Mouse (Mus musculus): ENCODE data around the gene 2700081O15Rik. TPM values are rescaled to one million over a fixed set of nuclear protein-coding genes. Genes with fewer than 3 reads are reported as not detected.

The 2700081O15Rik gene
- total and polyA plus RNA-seq, 3 experiments = 14.1 to 18.0 TPM; not detected in 1

- Histone ChIP-seq H3K27ac (ENCODE audit: control insufficient read depth, low read depth, low read length) (no peak overlapping the region), H3K9ac (ENCODE audit: control insufficient read depth, low read depth, low read length, poor library complexity, severe bottlenecking) (no peak overlapping the region), H3K36me3 (ENCODE audit: control insufficient read depth in 1 of 2, insufficient read depth in 2 of 2, low read length in 2 of 2) (peaks cover 5 to 18% of the 10 kb centered on the region in 2 experiments), H3K27me3 (ENCODE audit: control insufficient read depth in 1 of 2, insufficient read depth in 2 of 2, low read length in 2 of 2) (no peaks in the 10 kb centered on the region), H3K4me1 (ENCODE audit: control insufficient read depth in 1 of 2, insufficient read depth in 2 of 2, low read length in 2 of 2) (peaks cover 4 to 20% of the 10 kb centered on the region in 2 experiments), H3K4me3 (ENCODE audit: control insufficient read depth in 1 of 2, insufficient read depth in 1 of 2, low read depth in 2 of 2, low read length in 2 of 2) (no peak overlapping the region), H3K79me2 (ENCODE audit: control insufficient read depth, insufficient read depth, low read length, poor library complexity) (peaks cover 11% of the 10 kb centered on the region), H3K9me3 (replicated peaks; ENCODE audit: insufficient read depth, low read length) (no peaks in the 10 kb centered on the region)
- no peak for DNase-seq (ENCODE audit: low read depth, low spot score)
- TF ChIP-seq CHD2 (IDR thresholded peaks at IDR 0.05; ENCODE audit: low read length) (no peak), ELF1 (IDR thresholded peaks at IDR 0.05; ENCODE audit: low read depth, low read length) (no peak), MAFK (IDR thresholded peaks at IDR 0.05; ENCODE audit: borderline replicate concordance, low read depth, low read length) (no peak), USF2 (IDR thresholded peaks at IDR 0.05; ENCODE audit: borderline replicate concordance in 1 of 2, insufficient read depth in 1 of 2, low read depth in 1 of 2, low read length in 2 of 2) (no peak), CTCF (IDR thresholded peaks at IDR 0.05 in 2 of 3, conservative IDR thresholded peaks at IDR 0.05 in 1 of 3; ENCODE audit: control insufficient read depth in 1 of 3, insufficient read depth in 1 of 3, low read depth in 2 of 3, low read length in 3 of 3, poor library complexity in 1 of 3, severe bottlenecking in 1 of 3) (no peak), POLR2A (IDR thresholded peaks at IDR 0.05; ENCODE audit: control insufficient read depth in 1 of 2, insufficient read depth in 1 of 2, low read depth in 1 of 2, low read length in 2 of 2, poor library complexity in 1 of 2) (no peak), TBP (IDR thresholded peaks at IDR 0.05; ENCODE audit: low read depth, low read length) (no peak), JUND (IDR thresholded peaks at IDR 0.05; ENCODE audit: low read depth, low read length) (no peak), POLR2AphosphoS2 (IDR thresholded peaks at IDR 0.05; ENCODE audit: low read length) (no peak), ZC3H11A (IDR thresholded peaks at IDR 0.05; ENCODE audit: low read depth, low read length) (no peak), USF1 (IDR thresholded peaks at IDR 0.05; ENCODE audit: low read depth, low read length) (no peak)
Measured at GRCm38 (mm10) chr19:7423656-7424030, 6.2 kb downstream of the 2700081O15Rik start.

- TF ChIP-seq MAFK (IDR thresholded peaks at IDR 0.05; ENCODE audit: borderline replicate concordance, low read depth, low read length) (no peak), USF2 (IDR thresholded peaks at IDR 0.05; ENCODE audit: borderline replicate concordance in 1 of 2, insufficient read depth in 1 of 2, low read depth in 1 of 2, low read length in 2 of 2) (no peak), TAL1 (IDR thresholded peaks at IDR 0.05; ENCODE audit: low read length) (no peak), RAD21 (IDR thresholded peaks at IDR 0.05; ENCODE audit: low read depth, low read length) (no peak), USF1 (IDR thresholded peaks at IDR 0.05; ENCODE audit: low read depth, low read length) (no peak), POLR2AphosphoS5 (IDR thresholded peaks at IDR 0.05; ENCODE audit: borderline replicate concordance, low read depth, low read length) (no peak), JUND (IDR thresholded peaks at IDR 0.05; ENCODE audit: low read depth, low read length) (no peak), MAZ (IDR thresholded peaks at IDR 0.05; ENCODE audit: low read depth, low read length) (no peak), NELFE (IDR thresholded peaks at IDR 0.05; ENCODE audit: low read depth, low read length) (no peak), MYC (IDR thresholded peaks at IDR 0.05; ENCODE audit: low read depth, low read length) (no peak), ETS1 (IDR thresholded peaks at IDR 0.05; ENCODE audit: low read depth, low read length) (no peak), CHD1 (IDR thresholded peaks at IDR 0.05; ENCODE audit: low read depth, low read length) (no peak), NRF1 (IDR thresholded peaks at IDR 0.05; ENCODE audit: insufficient read depth, low read depth, low read length, poor library complexity, severe bottlenecking) (no peak), ZNF384 (IDR thresholded peaks at IDR 0.05; ENCODE audit: low read depth, low read length) (no peak), ZMIZ1 (IDR thresholded peaks at IDR 0.05; ENCODE audit: low read depth, low read length) (no peak), SMC3 (IDR thresholded peaks at IDR 0.05; ENCODE audit: low read depth, low read length) (no peak), ZC3H11A (IDR thresholded peaks at IDR 0.05; ENCODE audit: low read depth, low read length) (no peak), MAX (IDR thresholded peaks at IDR 0.05; ENCODE audit: low read length) (no peak), MEF2A (IDR thresholded peaks at IDR 0.05; ENCODE audit: extremely low read depth, insufficient replicate concordance, low read depth, low read length, poor library complexity, severe bottlenecking) (no peak), POLR2AphosphoS2 (IDR thresholded peaks at IDR 0.05; ENCODE audit: low read length) (no peak)
- no peaks in the 10 kb centered on the region for H3K27me3 ChIP-seq (ENCODE audit: control insufficient read depth in 1 of 2, insufficient read depth in 2 of 2, low read length in 2 of 2)
- no peak overlapping the region for H3K4me3 ChIP-seq (ENCODE audit: control insufficient read depth in 1 of 2, insufficient read depth in 1 of 2, low read depth in 2 of 2, low read length in 2 of 2)
- H3K9ac ChIP-seq (ENCODE audit: control insufficient read depth, low read depth, low read length, poor library complexity, severe bottlenecking) = no peak overlapping the region
- no peaks in the 10 kb centered on the region for H3K9me3 ChIP-seq (replicated peaks; ENCODE audit: insufficient read depth, low read length)
- no peak overlapping the region for H3K27ac ChIP-seq (ENCODE audit: control insufficient read depth, low read depth, low read length)
- H3K79me2 ChIP-seq (ENCODE audit: control insufficient read depth, insufficient read depth, low read length, poor library complexity) = peaks cover 8% of the 10 kb centered on the region
- peaks cover 5 to 14% of the 10 kb centered on the region in 2 experiments for H3K36me3 ChIP-seq (ENCODE audit: control insufficient read depth in 1 of 2, insufficient read depth in 2 of 2, low read length in 2 of 2)
- DNase-seq (ENCODE audit: low read depth, low spot score) = no peak
- peaks cover 0 to 15% of the 10 kb centered on the region in 2 experiments; a peak in 3 of 4 replicates for H3K4me1 ChIP-seq (ENCODE audit: control insufficient read depth in 1 of 2, insufficient read depth in 2 of 2, low read length in 2 of 2)
Measured at GRCm38 (mm10) chr19:7424131-7424530, 6.7 kb downstream of the 2700081O15Rik start.
